Mouse (Mus musculus) limb, embryonic 13.5 days (tissue): ENCODE measurements around the gene Ticam1. TPM values are rescaled to one million over a fixed set of nuclear protein-coding genes. Genes with fewer than 3 reads are reported as not detected.
"Not testable (repeated sequence)": the region's sequence is repeated elsewhere in the genome, so short reads cannot be mapped to it uniquely, and the experiment has no call there.

ENCODE experiments used
- ATAC-seq: fragments of 200-750 bp; cut with Nextera tagmentation; 2 replicates; pipeline ENCODE4 v1.8.0; 2017; ENCODE audit warnings: low read depth, moderate number of reproducible peaks, moderate TSS enrichment; ENCODE audit not compliant: low FRiP score
- H3K27ac ChIP-seq: fragments of 300-500 bp; sonication (generic); 2 replicates; pipeline ENCODE4 v1.5.1; 2015; ENCODE audit warnings: inconsistent platforms, mild to moderate bottlenecking, moderate library complexity
- H3K27me3 ChIP-seq: fragments of 300-500 bp; sonication (generic); 2 replicates; pipeline ENCODE4 v1.6.1; 2015; ENCODE audit warnings: mild to moderate bottlenecking, inconsistent platforms
- H3K36me3 ChIP-seq: fragments of 300-500 bp; sonication (generic); 2 replicates; pipeline ENCODE4 v1.6.1; 2015; ENCODE audit warnings: inconsistent platforms, mild to moderate bottlenecking, moderate library complexity
- H3K4me1 ChIP-seq: fragments of 300-500 bp; sonication (generic); 2 replicates; pipeline ENCODE4 v1.6.1; 2015; ENCODE audit warnings: inconsistent platforms
- H3K4me2 ChIP-seq: fragments of 300-500 bp; sonication (generic); replicated peaks from 2 replicates; pipeline ENCODE4 v1.6.1; 2015; ENCODE audit warnings: inconsistent platforms, mild to moderate bottlenecking, moderate library complexity
- H3K4me3 ChIP-seq: fragments of 300-500 bp; sonication (generic); 2 replicates; pipeline ENCODE4 v1.5.1; 2015; ENCODE audit warnings: moderate library complexity, mild to moderate bottlenecking, inconsistent platforms
- H3K9ac ChIP-seq: fragments of 300-500 bp; sonication (generic); 2 replicates; pipeline ENCODE4 v1.6.1; 2015; ENCODE audit warnings: mild to moderate bottlenecking, inconsistent platforms
- H3K9me3 ChIP-seq: fragments of 300-500 bp; sonication (generic); 2 replicates; pipeline ENCODE4 v1.6.1; 2016; ENCODE audit warnings: inconsistent platforms
- WGBS: fragments of 180-500 bp; shearing (Covaris S2); methylation state at CpG from one replicate; pipeline ENCODE4 v1.1.7; 2015; 5-methylcytosine and 5-hydroxymethylcytosine counted together
- polyA plus RNA-seq: library from polyadenylated mRNA; unstranded; fragments of >200 nt; fragmentation: Nextera tagmentation; extraction: Ambion mirVana; gene quantifications from 2 replicates; pipeline ENCODE4 v1.2.1, GENCODE M21; 2015

Ticam1 gene
- polyA plus RNA-seq, 1 experiment from 2014 or later: 4.6 TPM

- H3K27ac ChIP-seq, H3K9me3 ChIP-seq, ATAC-seq, H3K27me3 ChIP-seq: not testable (repeated sequence)
- WGBS: 84% methylated on average over 2 of the region's 2 CpGs
- H3K4me1 ChIP-seq: peaks cover 50% of the 10 kb centered on the region
- 0 out of 2 replicates have a peak overlapping the region, but pooled peaks have one; percentile 5 for H3K4me3 ChIP-seq
- H3K36me3 ChIP-seq: peaks cover 53% of the 10 kb centered on the region
- H3K4me2 ChIP-seq: peak overlapping the region; percentile 21; the same call in 1 of the 2 replicates
- peak overlapping the region; percentile 61 for H3K9ac ChIP-seq
Measured at GRCm38 (mm10) chr17:56258812-56259211, 17.8 kb downstream of the Ticam1 start.

GRCm38 (mm10) chr17:56258269-56258668 lies 18.3 kb downstream of the Ticam1 start:
- ATAC-seq, H3K9me3 ChIP-seq, H3K9ac ChIP-seq, H3K27ac ChIP-seq, H3K27me3 ChIP-seq: not testable (repeated sequence)
- 94% methylated on average over 19 of the region's 19 CpGs for WGBS
- Histone ChIP-seq H3K4me1 (peaks cover 50% of the 10 kb centered on the region), H3K36me3 (peaks cover 53% of the 10 kb centered on the region), H3K4me2 (peak overlapping the region; percentile 98; the same call in 1 of the 2 replicates), H3K4me3 (0 out of 2 replicates have a peak overlapping the region, but pooled peaks have one; percentile 5)

- Histone ChIP-seq H3K4me3 (peak overlapping the region; percentile 67), H3K9ac (peak overlapping the region; percentile 75), H3K27me3 (no peaks in the 10 kb centered on the region), H3K4me1 (peaks cover 50% of the 10 kb centered on the region), H3K4me2 (peak overlapping the region; percentile 98), H3K9me3 (no peaks in the 10 kb centered on the region), H3K27ac (no peak overlapping the region), H3K36me3 (peaks cover 44% of the 10 kb centered on the region)
- 10% methylated on average over 58 of the region's 58 CpGs for WGBS
- ATAC-seq: no peak
Measured at GRCm38 (mm10) chr17:56257181-56257894, 19.2 kb downstream of the Ticam1 start.

- peak within 1 kb of the TSS; percentile 67 for H3K4me3 ChIP-seq
- peak; percentile 93 for ATAC-seq
- peaks cover 48% of the 10 kb centered on the region for H3K4me1 ChIP-seq
- peaks cover 34% of the 10 kb centered on the region for H3K36me3 ChIP-seq
- under 1% methylated on average over 28 of the region's 28 CpGs for WGBS
- H3K27ac ChIP-seq: peak within 1 kb of the TSS; percentile 80
- H3K9me3 ChIP-seq: no peaks in the 10 kb centered on the region
- no peaks in the 10 kb centered on the region for H3K27me3 ChIP-seq
- peak within 1 kb of the TSS; percentile 75 for H3K9ac ChIP-seq
- peak within 1 kb of the TSS; percentile 98 for H3K4me2 ChIP-seq
Measured at GRCm38 (mm10) chr17:56256239-56256881, 20.2 kb downstream of the Ticam1 start, which contains the start of gene Fem1a. Gene Fem1a, plus strand, starts transcription at chr17:56256810.

GRCm38 (mm10) chr17:56255863-56256238 lies 20.7 kb downstream of the Ticam1 start:
- WGBS: under 1% methylated on average over 32 of the region's 32 CpGs
- ATAC-seq: peak; percentile 91

GRCm38 (mm10) chr17:56255429-56255828 lies 21.2 kb downstream of the Ticam1 start:
- Histone ChIP-seq H3K4me3 (peak overlapping the region; percentile 67; the same call in 1 of the 2 replicates), H3K4me1 (peaks cover 43% of the 10 kb centered on the region), H3K9me3 (no peaks in the 10 kb centered on the region), H3K27me3 (no peaks in the 10 kb centered on the region), H3K27ac (peak overlapping the region; percentile 63; the same call in 1 of the 2 replicates), H3K4me2 (peak overlapping the region; percentile 98), H3K9ac (no peak overlapping the region), H3K36me3 (peaks cover 25% of the 10 kb centered on the region)
- ATAC-seq: peak; percentile 6
- WGBS: 20% methylated on average over 9 of the region's 9 CpGs

More at GRCm38 (mm10) chr17:56255863-56256238, 20.7 kb downstream of the Ticam1 start:
- Histone ChIP-seq H3K4me1 (peaks cover 44% of the 10 kb centered on the region), H3K27ac (peak overlapping the region; percentile 80), H3K9ac (peak overlapping the region; percentile 55; the same call in 1 of the 2 replicates), H3K27me3 (no peaks in the 10 kb centered on the region), H3K4me2 (peak overlapping the region; percentile 98), H3K4me3 (peak overlapping the region; percentile 67), H3K36me3 (peaks cover 29% of the 10 kb centered on the region), H3K9me3 (no peaks in the 10 kb centered on the region)

GRCm38 (mm10) chr17:56254695-56255094 lies 21.9 kb downstream of the Ticam1 start:
- no peaks in the 10 kb centered on the region for H3K9me3 ChIP-seq
- H3K4me3 ChIP-seq: no peak overlapping the region
- no peak overlapping the region for H3K27ac ChIP-seq
- H3K27me3 ChIP-seq: no peaks in the 10 kb centered on the region
- H3K9ac ChIP-seq: no peak overlapping the region
- H3K4me1 ChIP-seq: peaks cover 35% of the 10 kb centered on the region
- H3K4me2 ChIP-seq: no peak overlapping the region
- ATAC-seq: no peak
- 82% methylated on average over 4 of the region's 4 CpGs for WGBS
- H3K36me3 ChIP-seq: peaks cover 17% of the 10 kb centered on the region

- Histone ChIP-seq H3K27me3 (no peaks in the 10 kb centered on the region), H3K27ac (no peak overlapping the region), H3K4me2 (no peak overlapping the region), H3K9me3 (no peaks in the 10 kb centered on the region), H3K9ac (no peak overlapping the region), H3K36me3 (no peaks in the 10 kb centered on the region), H3K4me1 (peaks cover 10% of the 10 kb centered on the region; the same call in 1 of the 2 replicates), H3K4me3 (no peak overlapping the region)
- no peak for ATAC-seq
- 18% methylated on average over 6 of the region's 6 CpGs for WGBS
Measured at GRCm38 (mm10) chr17:56251136-56251829, 25.3 kb downstream of the Ticam1 start.

GRCm38 (mm10) chr17:56245608-56246007 lies 31.0 kb downstream of the Ticam1 start:
- H3K9ac ChIP-seq: no peak overlapping the region
- peaks cover 13% of the 10 kb centered on the region for H3K27me3 ChIP-seq
- no peaks in the 10 kb centered on the region for H3K9me3 ChIP-seq
- no peak for ATAC-seq
- no peak overlapping the region for H3K4me3 ChIP-seq
- WGBS: 56% methylated on average over 7 of the region's 7 CpGs
- H3K36me3 ChIP-seq: no peaks in the 10 kb centered on the region
- H3K4me1 ChIP-seq: no peaks in the 10 kb centered on the region
- no peak overlapping the region for H3K27ac ChIP-seq
- H3K4me2 ChIP-seq: no peak overlapping the region

- Histone ChIP-seq H3K9ac (no peak overlapping the region), H3K4me2 (no peak overlapping the region), H3K4me3 (no peak overlapping the region), H3K27me3 (peaks cover 13% of the 10 kb centered on the region), H3K4me1 (no peaks in the 10 kb centered on the region), H3K36me3 (no peaks in the 10 kb centered on the region), H3K9me3 (no peaks in the 10 kb centered on the region), H3K27ac (no peak overlapping the region)
- whole genome bisulfite sequencing: 1% methylated on average over 33 of the region's 33 CpGs
- ATAC-seq: peak; percentile 69; the same call in 1 of the 2 replicates
Measured at GRCm38 (mm10) chr17:56241541-56242401, 34.8 kb downstream of the Ticam1 start.

- Histone ChIP-seq H3K27me3 (peaks cover 4% of the 10 kb centered on the region; the same call in 1 of the 2 replicates), H3K4me3 (no peak overlapping the region), H3K9ac (no peak overlapping the region), H3K4me1 (peaks cover 4% of the 10 kb centered on the region), H3K27ac (no peak overlapping the region), H3K4me2 (no peak overlapping the region), H3K36me3 (no peaks in the 10 kb centered on the region), H3K9me3 (no peaks in the 10 kb centered on the region)
- ATAC-seq: no peak
- WGBS: 4% methylated on average over 14 of the region's 14 CpGs
Measured at GRCm38 (mm10) chr17:56233818-56234469, 42.6 kb downstream of the Ticam1 start.
